Mouse (Mus musculus) spleen, postnatal 10 days (tissue): ENCODE data around the gene Tanc1.
A peak's percentile ranks its signal among the peaks of the same experiment; 100 is the strongest.

ENCODE experiments used
- DNase-seq, 2 experiments: peaks; one replicate each; pipeline ENCODE4 v3.0.0; 2021 to 2022; ENCODE audit warnings: low spot score in 2 of 2

Tanc1 gene

GRCm38 (mm10) chr2:59648444-59648843 is 36.6 kb downstream of the Tanc1 start:
- no peak for DNase-seq

GRCm38 (mm10) chr2:59651801-59652200 is 40.0 kb downstream of the Tanc1 start:
- DNase-seq = no peak

- DNase-seq = no peak
Observed at GRCm38 (mm10) chr2:59652702-59653101, 40.9 kb downstream of the Tanc1 start.

- DNase-seq = no peak
Observed at GRCm38 (mm10) chr2:59653306-59654165, 41.7 kb downstream of the Tanc1 start.

GRCm38 (mm10) chr2:59655471-59655870 is 43.6 kb downstream of the Tanc1 start:
- no peak for DNase-seq

GRCm38 (mm10) chr2:59656680-59657079 is 44.8 kb downstream of the Tanc1 start:
- no peak for DNase-seq

GRCm38 (mm10) chr2:59659686-59660085 is 47.8 kb downstream of the Tanc1 start:
- DNase-seq = no peak

GRCm38 (mm10) chr2:59660891-59661805 is 49.3 kb downstream of the Tanc1 start:
- DNase-seq = no peak

GRCm38 (mm10) chr2:59664803-59665567 is 53.1 kb downstream of the Tanc1 start:
- no peak for DNase-seq

- no peak for DNase-seq
Observed at GRCm38 (mm10) chr2:59666533-59666932, 54.7 kb downstream of the Tanc1 start.

- peak in 1 of 2 experiments; percentile 44 for DNase-seq
Observed at GRCm38 (mm10) chr2:59670087-59671060, 58.5 kb downstream of the Tanc1 start.

GRCm38 (mm10) chr2:59671671-59672070 is 59.8 kb downstream of the Tanc1 start:
- no peak for DNase-seq

- DNase-seq = no peak
Observed at GRCm38 (mm10) chr2:59672086-59672485, 60.2 kb downstream of the Tanc1 start.

GRCm38 (mm10) chr2:59672686-59673085 is 60.8 kb downstream of the Tanc1 start:
- no peak for DNase-seq

GRCm38 (mm10) chr2:59673351-59673750 is 61.5 kb downstream of the Tanc1 start:
- no peak for DNase-seq

- no peak for DNase-seq
Observed at GRCm38 (mm10) chr2:59673877-59674276, 62.0 kb downstream of the Tanc1 start.

- DNase-seq = no peak
Observed at GRCm38 (mm10) chr2:59675270-59675995, 63.6 kb downstream of the Tanc1 start.

GRCm38 (mm10) chr2:59676041-59676440 is 64.2 kb downstream of the Tanc1 start:
- DNase-seq = no peak

- no peak for DNase-seq
Observed at GRCm38 (mm10) chr2:59676442-59676841, 64.6 kb downstream of the Tanc1 start.
